Mouse (Mus musculus) bone marrow, adult 2 months (tissue): ENCODE data around the gene Alkbh7.

Source experiments
- CTCF ChIP-seq: fragments of 200-500 bp; IDR thresholded peaks from 2 replicates; pipeline ENCODE4 v1.5.1; 2011; ENCODE audit warnings: low read length, control low read depth; ENCODE audit not compliant: control insufficient read depth, insufficient read depth
- POLR2A ChIP-seq: fragments of 200-500 bp; IDR thresholded peaks from 2 replicates; pipeline ENCODE4 v1.6.1; 2011; ENCODE audit warnings: low read depth, mild to moderate bottlenecking, control low read depth, low read length, borderline replicate concordance; ENCODE audit not compliant: control insufficient read depth

DNA sequence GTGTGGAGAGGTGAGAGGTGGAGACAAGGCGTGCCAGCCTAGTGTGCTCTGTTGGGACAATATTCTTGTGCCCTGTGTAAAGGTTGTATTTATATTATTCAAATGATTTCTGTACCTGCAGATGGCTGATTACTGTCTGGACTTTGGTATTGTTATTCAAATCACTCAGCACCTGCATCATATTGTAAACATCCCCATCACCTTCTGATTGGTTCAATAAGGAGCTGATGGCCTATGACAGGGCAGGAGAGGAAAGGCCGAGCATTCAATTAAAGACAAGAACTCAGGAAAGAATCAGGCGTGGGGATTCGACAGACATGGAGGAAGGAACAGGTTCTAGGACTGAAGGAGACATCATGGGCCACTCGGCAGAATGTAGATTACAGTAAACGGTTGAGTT lies 33.5 kb upstream of the Alkbh7 start:
- TF ChIP-seq POLR2A (no peak), CTCF (no peak)
